Mouse (Mus musculus): ENCODE measurements at regions not wholly inside any gene's neighbourhood (a gene's known extent, or its start where the extent isn't known, plus 50 kb on each side); places are given as distances from the start of the nearest gene placed in this dataset.

- Histone ChIP-seq H3K4me3 (ENCODE audit: low read depth, low read length) (no peak overlapping the region), H3K9me3 (replicated peaks; ENCODE audit: control insufficient read depth, insufficient read depth, low read length, poor library complexity, severe bottlenecking) (no peaks in the 10 kb centered on the region), H3K4me1 (ENCODE audit: control insufficient read depth, insufficient read depth, low read length) (no peaks in the 10 kb centered on the region), H3K9ac (ENCODE audit: low read depth, poor library complexity, severe bottlenecking) (no peak overlapping the region), H3K27ac (ENCODE audit: insufficient read depth, low read length) (no peak overlapping the region), H3K36me3 (ENCODE audit: control insufficient read depth, insufficient read depth, low read length, poor library complexity, severe bottlenecking) (no peaks in the 10 kb centered on the region), H3K27me3 (ENCODE audit: control insufficient read depth, insufficient read depth, low read length, poor library complexity, severe bottlenecking) (no peaks in the 10 kb centered on the region)
- TF ChIP-seq POLR2A (IDR thresholded peaks at IDR 0.05; ENCODE audit: insufficient read depth, low read length): no peak
- no peak for TF ChIP-seq EP300 (IDR thresholded peaks at IDR 0.05; ENCODE audit: insufficient read depth, low read depth, low read length)
These were observed 68.1 kb upstream of the Dab2 start for GRCm38 (mm10) chr15:6231308-6232103.

GRCm38 (mm10) chr15:6233621-6234020, 66.0 kb upstream of the Dab2 start:
- Histone ChIP-seq H3K27me3 (ENCODE audit: control insufficient read depth, insufficient read depth, low read length, poor library complexity, severe bottlenecking) (no peaks in the 10 kb centered on the region), H3K4me1 (ENCODE audit: control insufficient read depth, insufficient read depth, low read length) (no peaks in the 10 kb centered on the region), H3K4me3 (ENCODE audit: low read depth, low read length) (no peak overlapping the region), H3K27ac (ENCODE audit: insufficient read depth, low read length) (no peak overlapping the region), H3K36me3 (ENCODE audit: control insufficient read depth, insufficient read depth, low read length, poor library complexity, severe bottlenecking) (no peaks in the 10 kb centered on the region), H3K9me3 (replicated peaks; ENCODE audit: control insufficient read depth, insufficient read depth, low read length, poor library complexity, severe bottlenecking) (no peaks in the 10 kb centered on the region), H3K9ac (ENCODE audit: low read depth, poor library complexity, severe bottlenecking) (no peak overlapping the region)
- no peak for TF ChIP-seq EP300 (IDR thresholded peaks at IDR 0.05; ENCODE audit: insufficient read depth, low read depth, low read length)
- no peak for TF ChIP-seq POLR2A (IDR thresholded peaks at IDR 0.05; ENCODE audit: insufficient read depth, low read length)
- no peak for TF ChIP-seq CTCF (IDR thresholded peaks at IDR 0.05; ENCODE audit: low read depth, low read length)

- H3K4me1 ChIP-seq (ENCODE audit: control insufficient read depth, insufficient read depth, low read length): no peaks in the 10 kb centered on the region
- no peak overlapping the region for H3K4me3 ChIP-seq (ENCODE audit: low read depth, low read length)
- no peaks in the 10 kb centered on the region for H3K36me3 ChIP-seq (ENCODE audit: control insufficient read depth, insufficient read depth, low read length, poor library complexity, severe bottlenecking)
- no peak overlapping the region for H3K9ac ChIP-seq (ENCODE audit: low read depth, poor library complexity, severe bottlenecking)
- TF ChIP-seq POLR2A (IDR thresholded peaks at IDR 0.05; ENCODE audit: insufficient read depth, low read length): no peak
- TF ChIP-seq EP300 (IDR thresholded peaks at IDR 0.05; ENCODE audit: insufficient read depth, low read depth, low read length): no peak
- no peak for TF ChIP-seq CTCF (IDR thresholded peaks at IDR 0.05; ENCODE audit: low read depth, low read length)
- H3K27me3 ChIP-seq (ENCODE audit: control insufficient read depth, insufficient read depth, low read length, poor library complexity, severe bottlenecking): no peaks in the 10 kb centered on the region
- no peaks in the 10 kb centered on the region for H3K9me3 ChIP-seq (replicated peaks; ENCODE audit: control insufficient read depth, insufficient read depth, low read length, poor library complexity, severe bottlenecking)
- H3K27ac ChIP-seq (ENCODE audit: insufficient read depth, low read length): no peak overlapping the region
These were observed 63.0 kb upstream of the Dab2 start for GRCm38 (mm10) chr15:6236583-6236982.

- no peak overlapping the region for H3K9ac ChIP-seq (ENCODE audit: low read depth, poor library complexity, severe bottlenecking)
- no peak overlapping the region for H3K27ac ChIP-seq (ENCODE audit: insufficient read depth, low read length)
These were observed 61.9 kb upstream of the Dab2 start for GRCm38 (mm10) chr15:6237726-6238125.

GRCm38 (mm10) chr15:6238133-6238532, 61.5 kb upstream of the Dab2 start:
- peak; percentile 77 for TF ChIP-seq CTCF (IDR thresholded peaks at IDR 0.05; ENCODE audit: low read depth, low read length)
- no peak for TF ChIP-seq POLR2A (IDR thresholded peaks at IDR 0.05; ENCODE audit: insufficient read depth, low read length)
- Histone ChIP-seq H3K27me3 (ENCODE audit: control insufficient read depth, insufficient read depth, low read length, poor library complexity, severe bottlenecking) (no peaks in the 10 kb centered on the region), H3K4me3 (ENCODE audit: low read depth, low read length) (no peak overlapping the region), H3K9ac (ENCODE audit: low read depth, poor library complexity, severe bottlenecking) (no peak overlapping the region), H3K4me1 (ENCODE audit: control insufficient read depth, insufficient read depth, low read length) (no peaks in the 10 kb centered on the region), H3K9me3 (replicated peaks; ENCODE audit: control insufficient read depth, insufficient read depth, low read length, poor library complexity, severe bottlenecking) (no peaks in the 10 kb centered on the region), H3K27ac (ENCODE audit: insufficient read depth, low read length) (no peak overlapping the region), H3K36me3 (ENCODE audit: control insufficient read depth, insufficient read depth, low read length, poor library complexity, severe bottlenecking) (no peaks in the 10 kb centered on the region)

More at GRCm38 (mm10) chr15:6237726-6238125, 61.9 kb upstream of the Dab2 start:
- TF ChIP-seq EP300 (IDR thresholded peaks at IDR 0.05; ENCODE audit: insufficient read depth, low read depth, low read length) (no peak), POLR2A (IDR thresholded peaks at IDR 0.05; ENCODE audit: insufficient read depth, low read length) (no peak), CTCF (IDR thresholded peaks at IDR 0.05; ENCODE audit: low read depth, low read length) (no peak)
- Histone ChIP-seq H3K4me1 (ENCODE audit: control insufficient read depth, insufficient read depth, low read length) (no peaks in the 10 kb centered on the region), H3K36me3 (ENCODE audit: control insufficient read depth, insufficient read depth, low read length, poor library complexity, severe bottlenecking) (no peaks in the 10 kb centered on the region), H3K9me3 (replicated peaks; ENCODE audit: control insufficient read depth, insufficient read depth, low read length, poor library complexity, severe bottlenecking) (no peaks in the 10 kb centered on the region), H3K27me3 (ENCODE audit: control insufficient read depth, insufficient read depth, low read length, poor library complexity, severe bottlenecking) (no peaks in the 10 kb centered on the region), H3K4me3 (ENCODE audit: low read depth, low read length) (no peak overlapping the region)

- Histone ChIP-seq H3K4me1 (ENCODE audit: control insufficient read depth, insufficient read depth, low read length) (no peaks in the 10 kb centered on the region), H3K4me3 (ENCODE audit: low read depth, low read length) (no peak overlapping the region), H3K27me3 (ENCODE audit: control insufficient read depth, insufficient read depth, low read length, poor library complexity, severe bottlenecking) (no peaks in the 10 kb centered on the region), H3K36me3 (ENCODE audit: control insufficient read depth, insufficient read depth, low read length, poor library complexity, severe bottlenecking) (no peaks in the 10 kb centered on the region), H3K9me3 (replicated peaks; ENCODE audit: control insufficient read depth, insufficient read depth, low read length, poor library complexity, severe bottlenecking) (no peaks in the 10 kb centered on the region), H3K9ac (ENCODE audit: low read depth, poor library complexity, severe bottlenecking) (no peak overlapping the region), H3K27ac (ENCODE audit: insufficient read depth, low read length) (no peak overlapping the region)
- TF ChIP-seq CTCF (IDR thresholded peaks at IDR 0.05; ENCODE audit: low read depth, low read length): no peak
- TF ChIP-seq POLR2A (IDR thresholded peaks at IDR 0.05; ENCODE audit: insufficient read depth, low read length): no peak
- no peak for TF ChIP-seq EP300 (IDR thresholded peaks at IDR 0.05; ENCODE audit: insufficient read depth, low read depth, low read length)
These were observed 60.8 kb upstream of the Dab2 start for GRCm38 (mm10) chr15:6238755-6239154.
